Mouse (Mus musculus) gastrocnemius, adult 2 months (tissue): ENCODE data around the gene Rarg. TPM values are rescaled to one million over a fixed set of nuclear protein-coding genes. Genes with fewer than 3 reads are reported as not detected.

Experiments
- DNase-seq: peaks from one replicate; pipeline ENCODE4 v3.0.0; 2022
- H3K27ac ChIP-seq: fragments of 200-600 bp; 2 replicates; pipeline ENCODE4 v1.8.1; 2022; ENCODE audit warnings: mild to moderate bottlenecking
- H3K4me3 ChIP-seq: fragments of 200-600 bp; 2 replicates; pipeline ENCODE4 v1.8.1; 2022; ENCODE audit warnings: mild to moderate bottlenecking, moderate library complexity
- CTCF ChIP-seq: fragments of 200-600 bp; IDR thresholded peaks from 2 replicates; pipeline ENCODE4 v1.8.1; 2022; ENCODE audit warnings: antibody characterized with exemption, mild to moderate bottlenecking, moderate library complexity
- intact Hi-C: fragments of 180-260 bp; cut with DNase I; formaldehyde crosslinking; loops from one replicate; pipeline ENCODE4 v1.15.1; 2025
- total RNA-seq, 2 experiments: library from RNA; stranded (reverse); gene quantifications; 2 replicates each; pipeline ENCODE4 v1.2.3; 2021

Rarg gene
- total RNA-seq, 2 experiments from 2014 or later, result 9.9 to 11.9 TPM

DNA sequence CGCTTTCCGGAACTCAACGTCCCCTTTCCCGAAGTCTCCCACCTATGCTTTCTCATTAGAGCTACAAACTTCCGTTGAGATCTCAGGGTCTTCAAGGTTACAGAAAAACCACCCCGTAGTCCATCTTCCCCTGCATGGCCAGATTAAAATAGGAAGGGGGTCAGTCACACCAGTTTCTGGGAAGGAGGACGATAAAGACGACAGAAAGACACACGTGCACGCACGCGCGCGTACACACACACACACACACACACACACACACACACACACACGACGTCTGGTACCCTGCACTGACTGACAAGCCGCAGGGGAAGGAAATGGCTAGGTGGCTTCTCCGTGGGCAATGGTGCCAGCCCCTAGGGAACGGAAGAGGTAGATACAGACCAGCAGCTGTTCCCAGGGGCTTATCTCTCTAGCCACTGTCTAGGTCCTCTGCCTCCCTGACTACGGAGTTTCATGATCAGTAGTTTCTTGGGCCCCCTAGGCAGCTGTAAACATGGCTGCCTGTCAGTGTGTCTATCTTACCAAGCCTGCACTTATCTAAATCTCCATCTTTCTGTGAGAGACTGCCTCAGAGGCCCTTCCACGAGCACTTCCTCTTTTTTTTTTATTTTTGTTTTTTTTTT, 32.2 kb downstream of the Rarg start:
- H3K4me3 ChIP-seq, result peak overlapping the region; percentile 72
- no peak for TF ChIP-seq CTCF
- intact Hi-C loops, result loop anchor here (1.0 to 10.0 kb wide), 2 partner anchors 47 to 110 kb away; no protein-coding TSS in a partner anchor
- no peak for DNase-seq
- peak overlapping the region; percentile 57; the same call in 1 of the 2 replicates for H3K27ac ChIP-seq

DNA sequence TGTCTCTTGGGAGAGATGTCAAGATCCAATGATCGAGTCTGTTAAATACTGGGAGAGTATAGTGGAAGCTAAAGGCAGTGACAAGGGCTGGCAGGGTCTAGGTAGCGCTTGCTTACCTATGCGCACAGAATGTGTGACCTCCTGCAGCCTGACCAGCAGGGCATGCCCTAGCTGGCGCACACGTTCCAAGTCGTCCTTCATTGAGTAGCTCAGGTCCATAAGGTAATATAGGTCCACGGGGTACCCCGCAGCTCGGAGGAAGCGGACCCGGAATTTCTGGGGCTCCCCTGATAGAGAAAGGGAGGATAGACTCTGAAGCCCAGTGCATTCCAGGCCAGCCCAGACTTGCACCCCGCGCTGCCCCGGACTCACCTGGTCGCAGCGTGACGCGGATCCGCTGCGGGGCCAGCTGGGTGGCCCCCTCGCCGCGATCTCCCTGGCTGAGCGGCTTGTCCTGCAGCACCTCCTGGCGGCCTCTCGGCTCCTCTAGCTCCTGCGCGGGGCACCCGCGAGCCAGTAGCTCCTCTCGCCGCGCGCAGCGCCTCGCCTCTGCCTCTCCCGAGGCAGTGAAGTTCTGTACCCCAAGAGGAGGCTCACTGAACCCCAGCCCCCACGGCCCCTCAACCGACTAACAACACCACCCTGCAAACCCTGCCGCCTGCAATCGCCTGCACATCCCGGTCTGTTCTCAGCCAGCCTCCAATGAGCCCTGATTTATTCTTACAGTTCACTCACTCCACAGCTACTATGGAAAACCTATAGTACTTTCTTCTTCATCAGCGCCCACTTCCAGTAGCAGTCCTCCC, 32.9 kb downstream of the Rarg start:
- peak; percentile 90 for DNase-seq
- peak; percentile 98 for TF ChIP-seq CTCF
- peak overlapping the region; percentile 72 for H3K4me3 ChIP-seq
- intact Hi-C loops, result loop anchor here (1.0 to 10.0 kb wide), 2 partner anchors 46 to 110 kb away; no protein-coding TSS in a partner anchor
- peak overlapping the region; percentile 57 for H3K27ac ChIP-seq

DNA sequence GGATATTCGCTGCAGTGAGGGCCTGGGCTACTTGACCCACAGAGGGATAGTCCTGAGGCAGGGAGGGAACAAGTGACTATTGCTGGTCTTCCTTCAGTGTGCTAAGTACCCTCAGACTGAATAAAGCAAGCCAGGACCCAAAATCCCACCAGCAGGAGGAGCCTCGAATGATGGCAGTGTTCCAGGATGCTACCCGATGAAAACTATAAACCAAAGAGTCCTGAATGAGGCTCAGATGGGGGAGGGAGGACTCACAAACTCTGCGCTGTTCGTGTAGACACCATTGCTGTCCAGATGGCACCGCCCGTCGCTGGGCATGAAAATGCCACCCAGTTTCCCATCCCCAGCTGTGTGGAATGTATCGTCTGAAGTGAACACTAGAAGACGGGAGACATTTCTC, 34.9 kb downstream of the Rarg start:
- no peak overlapping the region for H3K4me3 ChIP-seq
- TF ChIP-seq CTCF, result no peak
- no peak overlapping the region for H3K27ac ChIP-seq
- DNase-seq, result no peak
- intact Hi-C loops, result loop anchor here (10.0 kb wide), 1 partner anchor 108 kb away; no protein-coding TSS in a partner anchor

DNA sequence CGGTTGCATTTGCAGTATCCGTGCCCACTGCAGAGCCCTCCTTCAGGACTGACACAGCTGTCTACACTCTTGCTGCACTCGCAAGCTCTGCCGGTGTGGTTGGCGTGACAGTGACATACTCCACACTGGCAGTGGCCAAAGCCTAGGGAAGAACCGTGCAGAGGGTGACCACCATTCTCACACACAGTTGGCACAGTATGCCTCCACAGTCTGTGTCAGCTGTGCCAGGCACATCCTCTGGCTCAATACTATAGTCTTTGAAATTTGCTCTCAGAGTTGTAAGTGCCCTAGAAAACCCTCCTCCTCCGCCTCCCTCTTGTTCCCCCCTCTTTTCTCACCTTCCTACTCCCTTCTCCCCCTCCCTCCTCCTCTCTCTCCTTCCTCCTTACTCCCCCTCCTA, 40.0 kb downstream of the Rarg start:
- Histone ChIP-seq H3K27ac (no peak overlapping the region), H3K4me3 (no peak overlapping the region)
- TF ChIP-seq CTCF, result no peak
- no peak for DNase-seq
- intact Hi-C loops, result no loop called here

DNA sequence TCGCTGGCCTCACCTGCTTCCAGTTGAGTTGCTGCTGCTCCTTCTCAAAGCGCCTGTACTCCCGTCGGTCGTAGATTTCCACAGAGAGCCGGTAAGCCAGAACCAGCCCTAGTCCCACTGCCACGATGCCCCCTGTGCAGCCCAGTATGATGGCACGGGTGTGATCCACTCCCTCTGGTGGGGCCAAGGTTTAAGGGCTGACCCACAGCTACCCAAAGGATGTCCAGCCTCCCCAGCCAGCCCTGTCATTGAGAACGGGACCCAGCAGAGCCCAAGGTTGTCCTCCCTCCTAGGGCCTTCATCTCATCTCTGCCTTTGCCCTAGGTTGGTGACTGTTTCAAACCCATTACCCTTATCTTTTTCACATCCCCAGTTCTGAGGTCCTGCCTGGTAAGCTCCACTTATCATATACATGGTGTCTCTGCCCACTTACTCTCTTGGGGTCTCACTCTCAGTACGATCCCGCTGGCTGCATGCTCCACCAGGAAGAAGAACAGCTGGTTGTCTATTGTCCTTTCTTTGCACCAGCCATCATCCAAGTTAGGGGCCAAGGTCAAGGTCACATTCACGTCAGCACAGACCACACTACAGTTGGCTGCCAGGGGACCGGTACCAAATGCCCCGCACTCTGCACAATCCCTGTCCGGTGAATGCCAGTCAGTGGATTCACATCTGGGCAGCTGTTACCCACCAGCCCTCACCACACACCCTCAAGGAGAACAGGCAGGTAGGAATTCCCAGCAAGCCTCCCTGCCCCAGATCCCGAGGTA, 40.7 kb downstream of the Rarg start:
- intact Hi-C loops, result no loop called here
- Histone ChIP-seq H3K4me3 (no peak overlapping the region), H3K27ac (no peak overlapping the region)
- no peak for DNase-seq
- no peak for TF ChIP-seq CTCF

DNA sequence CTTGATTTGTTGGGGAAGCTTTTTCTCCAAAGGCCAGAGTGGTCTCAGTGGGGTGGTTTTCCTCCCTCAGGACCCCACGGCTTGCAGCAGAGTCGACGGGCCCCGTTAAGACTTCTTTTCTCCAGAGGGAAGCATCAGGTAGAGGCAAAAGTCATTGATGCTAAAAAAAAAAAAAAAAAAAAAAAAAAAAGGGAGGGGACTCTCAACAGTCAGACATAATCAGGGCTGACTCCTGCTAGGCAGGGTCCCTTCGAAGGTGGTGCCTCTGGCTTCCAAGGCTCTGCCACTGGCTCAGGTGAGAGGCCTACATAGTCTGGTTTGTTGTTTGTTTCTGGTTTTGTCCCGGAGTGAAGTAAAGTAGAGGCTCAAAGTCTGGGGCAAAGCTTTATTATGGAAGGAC, 41.7 kb downstream of the Rarg start:
- DNase-seq, result no peak
- H3K4me3 ChIP-seq, result no peak overlapping the region
- intact Hi-C loops, result no loop called here
- no peak overlapping the region for H3K27ac ChIP-seq
- no peak for TF ChIP-seq CTCF

DNA sequence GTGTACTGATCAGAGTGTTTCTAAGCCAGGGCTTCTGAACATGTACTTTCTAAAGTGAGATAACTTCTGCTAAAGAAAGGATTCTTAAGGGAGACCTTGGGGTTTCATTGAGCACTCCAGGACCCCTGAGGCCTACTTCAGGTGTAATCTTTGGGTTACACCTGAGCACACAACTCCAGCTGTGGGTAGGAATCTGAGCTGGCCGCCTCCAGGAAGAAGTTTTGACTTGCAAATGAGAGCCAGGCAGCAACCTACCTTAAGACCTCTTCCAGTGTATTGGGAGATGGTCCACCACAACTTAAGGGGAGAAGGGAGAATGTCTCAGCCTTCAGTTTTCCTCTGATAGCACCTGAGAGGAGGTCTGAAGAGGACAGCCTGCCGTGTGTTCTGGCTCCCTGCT, 43.2 kb downstream of the Rarg start:
- DNase-seq, result no peak
- Histone ChIP-seq H3K27ac (no peak overlapping the region), H3K4me3 (no peak overlapping the region)
- intact Hi-C loops, result no loop called here
- no peak for TF ChIP-seq CTCF

DNA sequence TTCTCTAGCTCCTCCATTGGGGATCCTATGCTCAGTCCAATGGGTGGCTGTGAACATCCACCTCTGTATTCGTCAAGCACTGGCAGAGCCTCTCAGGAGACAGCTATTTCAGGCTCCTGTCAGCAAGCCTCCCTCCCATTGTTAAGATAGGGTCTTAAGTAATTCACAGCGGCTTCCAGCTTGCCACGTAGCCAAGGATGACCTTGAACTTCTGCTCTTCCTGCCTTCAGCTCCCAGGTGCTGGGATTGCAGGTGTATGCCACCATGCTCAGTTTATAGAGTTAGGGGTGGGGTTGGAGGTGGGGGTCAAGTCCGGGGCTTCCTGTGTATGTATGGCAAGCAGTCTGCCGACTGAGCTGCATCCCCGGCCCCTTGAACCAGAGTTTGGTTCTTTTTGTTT, 45.4 kb downstream of the Rarg start:
- intact Hi-C loops, result no loop called here
- no peak for DNase-seq
- H3K27ac ChIP-seq, result no peak overlapping the region
- no peak for TF ChIP-seq CTCF
- no peak overlapping the region for H3K4me3 ChIP-seq

DNA sequence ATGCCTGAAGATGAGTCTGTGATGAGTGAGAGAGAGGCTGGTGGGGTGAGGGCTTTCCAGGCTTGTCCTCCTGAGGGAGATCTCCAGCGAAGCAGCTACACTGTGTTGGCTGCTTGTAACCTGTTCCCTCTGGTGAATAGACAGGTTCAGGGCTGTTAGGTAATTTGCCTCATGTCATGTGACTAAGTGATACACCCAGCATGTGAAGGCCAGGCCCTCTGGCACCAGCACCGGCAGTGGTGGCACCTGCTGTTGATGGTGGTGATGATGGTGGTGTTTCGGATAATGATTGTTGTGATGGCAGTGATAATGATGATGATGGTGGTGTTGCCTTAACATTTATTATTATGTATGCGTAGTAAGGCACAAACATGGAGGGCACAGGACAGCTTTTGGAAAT, 46.5 kb downstream of the Rarg start:
- DNase-seq, result no peak
- H3K4me3 ChIP-seq, result no peak overlapping the region
- TF ChIP-seq CTCF, result no peak
- no peak overlapping the region for H3K27ac ChIP-seq
- intact Hi-C loops, result no loop called here

DNA sequence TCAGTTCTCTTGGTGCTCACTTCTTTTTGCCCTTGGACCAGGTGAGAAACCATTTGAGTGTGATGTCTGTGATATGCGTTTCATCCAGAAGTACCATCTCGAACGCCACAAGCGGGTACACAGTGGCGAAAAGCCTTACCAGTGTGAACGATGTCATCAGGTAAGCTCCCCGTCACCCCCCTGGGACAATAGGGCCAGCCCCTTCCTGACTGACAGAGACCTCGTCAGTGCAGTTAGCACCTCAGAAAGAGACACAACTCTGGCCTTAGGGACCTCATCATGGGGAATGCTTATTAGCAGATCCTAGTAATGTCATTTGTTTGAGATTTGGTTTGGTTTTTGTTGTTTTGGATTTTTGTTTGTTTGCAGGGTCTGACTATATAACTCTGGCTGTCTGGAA, 48.2 kb downstream of the Rarg start:
- H3K4me3 ChIP-seq, result no peak overlapping the region
- DNase-seq, result no peak
- no peak for TF ChIP-seq CTCF
- intact Hi-C loops, result no loop called here
- H3K27ac ChIP-seq, result no peak overlapping the region

DNA sequence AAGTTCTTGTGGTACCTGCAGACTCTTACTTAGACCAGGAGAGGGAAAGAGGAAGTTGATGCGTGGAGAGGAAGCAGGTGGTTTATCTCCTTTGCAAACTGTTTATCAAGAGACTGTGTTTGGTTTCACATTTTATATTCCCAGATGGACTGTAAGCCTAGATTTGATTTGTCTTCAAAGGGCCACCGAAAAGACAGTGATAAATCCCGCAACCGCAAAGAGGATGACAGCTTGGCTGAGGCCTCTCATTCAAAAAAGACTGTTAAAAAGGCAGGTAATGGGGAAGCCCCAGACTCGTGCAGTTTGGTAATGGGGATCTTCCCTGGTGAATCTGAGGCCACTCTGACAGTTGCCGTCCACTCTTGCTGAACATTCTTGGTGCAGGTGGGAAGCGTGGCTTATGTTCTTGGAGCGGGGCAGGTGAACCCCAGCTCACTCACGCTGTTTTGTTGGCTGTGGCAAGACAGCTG, 49.2 kb downstream of the Rarg start:
- Histone ChIP-seq H3K4me3 (no peak overlapping the region), H3K27ac (no peak overlapping the region)
- no peak for DNase-seq
- intact Hi-C loops, result no loop called here
- TF ChIP-seq CTCF, result no peak

DNA sequence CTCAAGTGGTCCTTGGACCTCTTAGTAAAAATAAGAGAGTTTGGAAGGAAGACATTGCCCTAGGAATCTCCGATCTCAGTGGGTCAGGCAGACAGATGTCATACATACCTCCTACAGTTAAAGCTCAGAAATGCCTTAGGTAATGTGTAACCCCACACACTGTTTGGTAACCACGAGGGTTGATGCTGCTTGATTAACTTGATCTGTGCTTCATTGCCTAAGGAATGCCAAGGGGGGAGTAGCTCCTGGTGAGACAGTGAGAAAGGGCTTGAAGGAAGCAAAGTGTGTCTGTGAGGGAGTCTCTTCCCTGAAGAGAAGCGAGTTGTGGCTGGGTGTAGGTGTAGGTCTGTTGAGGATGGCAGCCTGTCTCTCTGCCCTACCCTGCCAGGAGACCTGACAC, 50.0 kb downstream of the Rarg start:
- intact Hi-C loops, result no loop called here
- H3K27ac ChIP-seq, result no peak overlapping the region
- TF ChIP-seq CTCF, result no peak
- no peak for DNase-seq
- H3K4me3 ChIP-seq, result no peak overlapping the region

DNA sequence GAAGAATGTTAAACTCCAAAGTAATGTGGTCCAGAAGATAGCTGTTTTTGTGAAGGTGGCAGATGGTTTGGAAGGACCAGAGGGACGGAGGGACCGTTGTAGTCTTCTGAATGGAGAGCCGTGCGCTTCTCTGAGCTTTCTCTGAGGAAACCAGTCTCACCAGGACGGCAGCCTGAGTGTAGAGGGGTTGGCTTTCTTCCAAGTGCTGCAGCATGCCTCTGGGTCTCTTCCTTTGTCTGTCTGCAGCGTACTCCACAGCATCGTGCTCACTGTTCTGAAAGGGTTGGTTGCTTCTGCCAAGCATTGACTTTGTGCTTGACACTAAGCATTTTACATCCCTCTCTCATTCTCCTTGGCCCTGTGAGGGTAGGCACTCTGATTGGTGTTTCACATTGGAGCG, 51.5 kb downstream of the Rarg start:
- Histone ChIP-seq H3K27ac (peak overlapping the region; percentile 98), H3K4me3 (peak overlapping the region; percentile 94)
- intact Hi-C loops, result no loop called here

More for the DNA sequence above, 51.5 kb downstream of the Rarg start:
- no peak for DNase-seq
- TF ChIP-seq CTCF, result no peak
